Mouse (Mus musculus): ENCODE measurements around the gene Ccar1. TPM values are rescaled to one million over a fixed set of nuclear protein-coding genes. Genes with fewer than 3 reads are reported as not detected.

Gene Ccar1
- polyA plus RNA-seq (2015; fragmentation: Illumina TruSeq; extraction: RNeasy Lipid Tissue Mini Kit (QIAGEN cat#74804); ENCODE audit: insufficient read depth, low replicate concordance), result 137 TPM

DNA sequence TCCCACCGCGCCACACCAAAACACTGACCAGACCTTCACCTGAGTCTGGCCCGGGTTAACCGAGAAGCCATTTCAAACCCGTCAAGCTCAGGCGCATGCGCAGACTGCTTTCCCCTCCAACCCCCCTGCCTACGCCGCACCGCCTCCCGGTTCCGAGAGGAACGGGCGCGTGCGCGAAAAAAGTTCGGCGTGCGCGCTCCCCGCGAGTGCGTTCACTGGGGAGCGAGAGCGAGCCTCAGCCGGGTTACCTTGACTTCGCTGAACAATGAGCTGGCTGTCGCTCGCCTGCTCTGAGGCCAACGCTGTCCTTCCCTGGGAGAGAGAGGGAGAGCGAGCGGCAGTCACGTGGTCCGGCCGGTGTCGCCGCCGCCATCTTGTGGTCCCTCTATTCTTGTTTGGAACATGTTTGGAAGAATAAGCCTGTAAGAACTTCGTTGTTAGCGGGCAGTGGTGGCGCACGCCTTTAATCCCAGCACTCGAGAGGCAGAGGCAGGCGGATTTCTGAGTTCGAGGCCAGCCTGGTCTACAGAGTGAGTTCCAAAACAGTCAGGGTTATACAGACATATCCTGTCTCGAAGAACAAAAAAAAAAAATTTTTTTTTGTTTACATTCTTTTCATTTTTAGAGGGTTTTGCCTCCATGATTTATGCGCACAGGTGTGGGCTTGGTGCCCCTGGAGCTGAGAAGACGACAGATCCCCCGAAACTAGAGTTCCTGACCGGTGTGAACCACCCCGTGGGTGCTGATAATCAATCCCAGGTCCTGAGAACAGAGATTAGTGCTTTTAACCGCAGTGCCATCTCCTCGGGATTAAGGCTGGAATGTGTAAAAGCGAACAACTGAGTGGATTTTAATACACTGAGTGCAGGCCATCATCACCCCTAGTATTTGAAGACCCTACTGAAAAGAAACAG is at the start of gene Ccar1:
TSS of gene Ccar1 (minus strand) at position 110 of the 914 bp plus-strand sequence.

GRCm38 (mm10) chr10:62725771-62726687 is 66.1 kb downstream of the Ccar1 start, which contains the start of gene Stox1:
Gene Stox1, minus strand, starts transcription at chr10:62726128.

Other genes starting within 250 kb of the Ccar1 start
- 24.0 TPM for gene Kif1bp, start 213.8 kb downstream of the Ccar1 start, polyA plus RNA-seq (2015; fragmentation: Illumina TruSeq; extraction: RNeasy Lipid Tissue Mini Kit (QIAGEN cat#74804); ENCODE audit: insufficient read depth, low replicate concordance)
- gene Ddx21, start 190.0 kb downstream of the Ccar1 start, polyA plus RNA-seq (2015; fragmentation: Illumina TruSeq; extraction: RNeasy Lipid Tissue Mini Kit (QIAGEN cat#74804); ENCODE audit: insufficient read depth, low replicate concordance), result 115 TPM
- 127 TPM for gene Ddx50, start 141.1 kb downstream of the Ccar1 start, polyA plus RNA-seq (2015; fragmentation: Illumina TruSeq; extraction: RNeasy Lipid Tissue Mini Kit (QIAGEN cat#74804); ENCODE audit: insufficient read depth, low replicate concordance)
- 2.7 TPM for gene Stox1, start 66.2 kb downstream of the Ccar1 start, polyA plus RNA-seq (2015; fragmentation: Illumina TruSeq; extraction: RNeasy Lipid Tissue Mini Kit (QIAGEN cat#74804); ENCODE audit: insufficient read depth, low replicate concordance)
- 2.6 TPM for gene Tet1, start 116.7 kb upstream of the Ccar1 start, polyA plus RNA-seq (2015; fragmentation: Illumina TruSeq; extraction: RNeasy Lipid Tissue Mini Kit (QIAGEN cat#74804); ENCODE audit: insufficient read depth, low replicate concordance)
- 17.6 TPM for gene Slc25a16, start 128.3 kb upstream of the Ccar1 start, polyA plus RNA-seq (2015; fragmentation: Illumina TruSeq; extraction: RNeasy Lipid Tissue Mini Kit (QIAGEN cat#74804); ENCODE audit: insufficient read depth, low replicate concordance)
- gene Dna2, start 154.7 kb upstream of the Ccar1 start, polyA plus RNA-seq (2015; fragmentation: Illumina TruSeq; extraction: RNeasy Lipid Tissue Mini Kit (QIAGEN cat#74804); ENCODE audit: insufficient read depth, low replicate concordance), result 17.8 TPM
- 39.6 TPM for gene Rufy2, start 187.9 kb upstream of the Ccar1 start, polyA plus RNA-seq (2015; fragmentation: Illumina TruSeq; extraction: RNeasy Lipid Tissue Mini Kit (QIAGEN cat#74804); ENCODE audit: insufficient read depth, low replicate concordance)
- 165 TPM for gene Hnrnph3, start 231.9 kb upstream of the Ccar1 start, polyA plus RNA-seq (2015; fragmentation: Illumina TruSeq; extraction: RNeasy Lipid Tissue Mini Kit (QIAGEN cat#74804); ENCODE audit: insufficient read depth, low replicate concordance)
- 0.66 TPM for gene Pbld2, start 232.0 kb upstream of the Ccar1 start, polyA plus RNA-seq (2015; fragmentation: Illumina TruSeq; extraction: RNeasy Lipid Tissue Mini Kit (QIAGEN cat#74804); ENCODE audit: insufficient read depth, low replicate concordance)